Mouse (Mus musculus): ENCODE results near the gene Hoxb8. TPM values are rescaled to one million over a fixed set of nuclear protein-coding genes. Genes with fewer than 3 reads are reported as not detected.

Gene Hoxb8
- total RNA-seq, 2 experiments from 2014 or later: not detected

- no peak for ATAC-seq (replicated peaks; ENCODE audit: low FRiP score, poor library complexity, severe bottlenecking)
These were observed 45.0 kb downstream of the Hoxb8 start for GRCm38 (mm10) chr11:96326705-96327104.

GRCm38 (mm10) chr11:96327122-96327521, 45.4 kb downstream of the Hoxb8 start:
- no peak for ATAC-seq (replicated peaks; ENCODE audit: low FRiP score, poor library complexity, severe bottlenecking)

- no peak for ATAC-seq (replicated peaks; ENCODE audit: low FRiP score, poor library complexity, severe bottlenecking)
These were observed 46.0 kb downstream of the Hoxb8 start for GRCm38 (mm10) chr11:96327750-96328149.

GRCm38 (mm10) chr11:96328605-96329004, 46.9 kb downstream of the Hoxb8 start:
- no peak for ATAC-seq (replicated peaks; ENCODE audit: low FRiP score, poor library complexity, severe bottlenecking)

- no peak for ATAC-seq (replicated peaks; ENCODE audit: low FRiP score, poor library complexity, severe bottlenecking)
These were observed 50.4 kb downstream of the Hoxb8 start for GRCm38 (mm10) chr11:96332105-96332504.

GRCm38 (mm10) chr11:96332618-96333032, 50.9 kb downstream of the Hoxb8 start:
- ATAC-seq (replicated peaks; ENCODE audit: low FRiP score, poor library complexity, severe bottlenecking): no peak

- ATAC-seq (replicated peaks; ENCODE audit: low FRiP score, poor library complexity, severe bottlenecking): no peak
These were observed 51.7 kb downstream of the Hoxb8 start for GRCm38 (mm10) chr11:96333241-96334001.

GRCm38 (mm10) chr11:96334002-96334364, 52.3 kb downstream of the Hoxb8 start:
- ATAC-seq (replicated peaks; ENCODE audit: low FRiP score, poor library complexity, severe bottlenecking): no peak

Other genes with a start within 250 kb of the Hoxb8 start
- gene Snf8, start 247.0 kb upstream of the Hoxb8 start, total RNA-seq (2015; ENCODE audit: low replicate concordance): 25.7 and 27.9 TPM in 2 replicates
- 11.3 and 37.1 TPM in 2 replicates for gene Snf8, start 247.0 kb upstream of the Hoxb8 start, total RNA-seq (2017; ENCODE audit: low replicate concordance)
- 7.1 TPM in 2 replicates for gene Ube2z, start 216.5 kb upstream of the Hoxb8 start, total RNA-seq (2015; ENCODE audit: low replicate concordance)
- 9.2 and 10.3 TPM in 2 replicates for gene Ube2z, start 216.5 kb upstream of the Hoxb8 start, total RNA-seq (2017; ENCODE audit: low replicate concordance)
- gene Atp5g1, start 206.2 kb upstream of the Hoxb8 start, total RNA-seq (2015; ENCODE audit: low replicate concordance): 127 and 128 TPM in 2 replicates
- gene Atp5g1, start 206.2 kb upstream of the Hoxb8 start, total RNA-seq (2017; ENCODE audit: low replicate concordance): 4.8 and 21.7 TPM in 2 replicates
- not detected in 2 replicates for gene Calcoco2, start 169.9 kb upstream of the Hoxb8 start, total RNA-seq (2015; ENCODE audit: low replicate concordance)
- gene Calcoco2, start 169.9 kb upstream of the Hoxb8 start, total RNA-seq (2017; ENCODE audit: low replicate concordance): 0.17 TPM in 1 of 2 replicates, not detected in the other
- not detected in 2 replicates for gene Ttll6, start 148.1 kb upstream of the Hoxb8 start, total RNA-seq (2015; ENCODE audit: low replicate concordance)
- gene Ttll6, start 148.1 kb upstream of the Hoxb8 start, total RNA-seq (2017; ENCODE audit: low replicate concordance): not detected in 2 replicates
- gene Hoxb13, start 87.6 kb upstream of the Hoxb8 start, total RNA-seq (2015; ENCODE audit: low replicate concordance): not detected in 2 replicates
- not detected in 2 replicates for gene Hoxb13, start 87.6 kb upstream of the Hoxb8 start, total RNA-seq (2017; ENCODE audit: low replicate concordance)
- not detected in 2 replicates for gene Hoxb9, start 10.4 kb upstream of the Hoxb8 start, total RNA-seq (2015; ENCODE audit: low replicate concordance)
- gene Hoxb9, start 10.4 kb upstream of the Hoxb8 start, total RNA-seq (2017; ENCODE audit: low replicate concordance): 0.56 TPM in 1 of 2 replicates, not detected in the other
- not detected in 2 replicates for gene Hoxb7, start 4.7 kb downstream of the Hoxb8 start, total RNA-seq (2015; ENCODE audit: low replicate concordance)
- not detected in 2 replicates for gene Hoxb7, start 4.7 kb downstream of the Hoxb8 start, total RNA-seq (2017; ENCODE audit: low replicate concordance)
- not detected in 2 replicates for gene Hoxb6, start 10.6 kb downstream of the Hoxb8 start, total RNA-seq (2015; ENCODE audit: low replicate concordance)
- not detected in 2 replicates for gene Hoxb6, start 10.6 kb downstream of the Hoxb8 start, total RNA-seq (2017; ENCODE audit: low replicate concordance)
- not detected in 2 replicates for gene Hoxb5, start 21.4 kb downstream of the Hoxb8 start, total RNA-seq (2015; ENCODE audit: low replicate concordance)
- gene Hoxb5, start 21.4 kb downstream of the Hoxb8 start, total RNA-seq (2017; ENCODE audit: low replicate concordance): not detected in 2 replicates
- 0.63 TPM in 1 of 2 replicates, not detected in the other for gene Hoxb4, start 36.4 kb downstream of the Hoxb8 start, total RNA-seq (2015; ENCODE audit: low replicate concordance)
- gene Hoxb4, start 36.4 kb downstream of the Hoxb8 start, total RNA-seq (2017; ENCODE audit: low replicate concordance): 0.56 and 0.77 TPM in 2 replicates
- not detected in 2 replicates for gene Hoxb3, start 41.4 kb downstream of the Hoxb8 start, total RNA-seq (2015; ENCODE audit: low replicate concordance)
- not detected in 2 replicates for gene Hoxb3, start 41.4 kb downstream of the Hoxb8 start, total RNA-seq (2017; ENCODE audit: low replicate concordance)
- gene Hoxb2, start 68.6 kb downstream of the Hoxb8 start, total RNA-seq (2015; ENCODE audit: low replicate concordance): not detected in 2 replicates
- not detected in 2 replicates for gene Hoxb2, start 68.6 kb downstream of the Hoxb8 start, total RNA-seq (2017; ENCODE audit: low replicate concordance)
- not detected in 2 replicates for gene Hoxb1, start 83.8 kb downstream of the Hoxb8 start, total RNA-seq (2015; ENCODE audit: low replicate concordance)
- gene Hoxb1, start 83.8 kb downstream of the Hoxb8 start, total RNA-seq (2017; ENCODE audit: low replicate concordance): not detected in 2 replicates
- not detected in 2 replicates for gene Skap1, start 182.7 kb downstream of the Hoxb8 start, total RNA-seq (2015; ENCODE audit: low replicate concordance)
- gene Skap1, start 182.7 kb downstream of the Hoxb8 start, total RNA-seq (2017; ENCODE audit: low replicate concordance): 2.6 TPM in 1 of 2 replicates, not detected in the other